Mouse (Mus musculus) intestine, embryonic 15.5 days (tissue): ENCODE measurements around the gene Zfp775. TPM values are rescaled to one million over a fixed set of nuclear protein-coding genes. Genes with fewer than 3 reads are reported as not detected.

Experiments
- ATAC-seq: fragments of 200-750 bp; cut with Nextera tagmentation; 2 replicates; pipeline ENCODE4 v1.8.0; 2017; ENCODE audit warnings: moderate TSS enrichment, moderate library complexity
- H3K27ac ChIP-seq: fragments of 300-500 bp; sonication (generic); 2 replicates; pipeline ENCODE4 v1.5.1; 2015; ENCODE audit warnings: mild to moderate bottlenecking, inconsistent platforms
- H3K27me3 ChIP-seq: fragments of 300-500 bp; sonication (generic); replicated peaks from 2 replicates; pipeline ENCODE4 v1.6.1; 2015; ENCODE audit warnings: inconsistent platforms
- H3K36me3 ChIP-seq: fragments of 300-500 bp; sonication (generic); 2 replicates; pipeline ENCODE4 v1.6.1; 2015; ENCODE audit warnings: inconsistent platforms
- H3K4me1 ChIP-seq: fragments of 300-500 bp; sonication (generic); replicated peaks from 2 replicates; pipeline ENCODE4 v1.6.1; 2015; ENCODE audit warnings: inconsistent platforms
- H3K4me2 ChIP-seq: fragments of 300-500 bp; sonication (generic); replicated peaks from 2 replicates; pipeline ENCODE4 v1.6.1; 2015; ENCODE audit warnings: mild to moderate bottlenecking, inconsistent platforms
- H3K4me3 ChIP-seq: fragments of 300-500 bp; sonication (generic); replicated peaks from 2 replicates; pipeline ENCODE4 v1.5.1; 2015; ENCODE audit warnings: inconsistent platforms
- H3K9ac ChIP-seq: fragments of 300-500 bp; sonication (generic); 2 replicates; pipeline ENCODE4 v1.6.1; 2015; ENCODE audit warnings: inconsistent platforms
- H3K9me3 ChIP-seq: fragments of 300-500 bp; sonication (generic); 2 replicates; pipeline ENCODE4 v1.6.1; 2016; ENCODE audit warnings: inconsistent platforms
- WGBS: fragments of 180-500 bp; shearing (Covaris S2); methylation state at CpG from one replicate; pipeline ENCODE4 v1.1.7; 2015; 5-methylcytosine and 5-hydroxymethylcytosine counted together
- polyA plus RNA-seq: library from polyadenylated mRNA; unstranded; fragments of >200 nt; fragmentation: Nextera tagmentation; extraction: Ambion mirVana; gene quantifications from 2 replicates; pipeline ENCODE4 v1.2.1, GENCODE M21; 2015

Gene Zfp775
- polyA plus RNA-seq, 1 experiment from 2014 or later: 5.1 TPM

DNA sequence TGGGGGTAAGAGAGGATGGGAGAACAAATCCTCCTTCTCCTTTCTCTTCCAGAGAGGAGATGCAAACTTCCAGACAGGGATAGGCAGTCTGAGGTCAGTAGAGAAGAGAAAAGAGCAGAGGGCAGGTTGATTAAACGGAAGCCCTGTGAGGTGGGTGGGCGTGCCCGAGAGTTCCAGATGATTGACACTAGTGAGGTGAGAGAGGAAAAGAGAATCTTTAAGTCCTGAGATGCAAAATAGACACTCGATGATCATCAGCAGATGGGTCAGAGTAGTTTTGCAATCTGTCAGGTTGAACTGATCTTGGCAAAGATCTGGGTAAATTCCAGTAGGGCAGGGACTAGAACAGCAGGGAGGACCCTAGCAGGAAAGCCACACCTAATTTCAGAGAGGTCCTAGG, 62.9 kb downstream of the Zfp775 start:
- Histone ChIP-seq H3K4me1 (peaks cover 4% of the 10 kb centered on the region; the same call in 1 of the 2 replicates), H3K4me3 (no peak overlapping the region), H3K36me3 (no peaks in the 10 kb centered on the region), H3K27ac (no peak overlapping the region), H3K9ac (no peak overlapping the region), H3K4me2 (no peak overlapping the region), H3K27me3 (no peaks in the 10 kb centered on the region), H3K9me3 (no peaks in the 10 kb centered on the region)
- ATAC-seq: no peak
- whole genome bisulfite sequencing: 67% methylated on average over 4 of the region's 4 CpGs

DNA sequence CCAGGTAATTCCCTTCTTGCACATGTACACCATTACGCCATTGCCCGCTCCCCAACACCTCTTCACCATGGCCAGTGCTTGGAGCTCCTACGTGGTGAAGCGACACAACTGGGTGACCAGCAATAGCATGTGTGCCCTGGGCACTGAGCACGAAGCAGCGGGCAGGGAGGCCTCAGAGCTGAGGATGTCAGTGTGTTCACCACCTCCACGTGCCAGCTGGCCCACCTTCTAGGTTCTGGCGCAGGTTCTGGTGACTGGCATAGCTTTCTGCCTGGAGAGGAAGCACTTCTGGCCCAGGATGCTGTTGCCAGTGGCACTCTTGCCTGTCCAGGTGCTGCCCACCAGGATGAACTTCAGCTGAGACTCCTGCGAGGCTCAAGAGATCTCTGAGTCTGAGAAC, 63.6 kb downstream of the Zfp775 start:
- Histone ChIP-seq H3K27ac (0 out of 2 replicates have a peak overlapping the region, but pooled peaks have one; percentile 36), H3K36me3 (no peaks in the 10 kb centered on the region)

DNA sequence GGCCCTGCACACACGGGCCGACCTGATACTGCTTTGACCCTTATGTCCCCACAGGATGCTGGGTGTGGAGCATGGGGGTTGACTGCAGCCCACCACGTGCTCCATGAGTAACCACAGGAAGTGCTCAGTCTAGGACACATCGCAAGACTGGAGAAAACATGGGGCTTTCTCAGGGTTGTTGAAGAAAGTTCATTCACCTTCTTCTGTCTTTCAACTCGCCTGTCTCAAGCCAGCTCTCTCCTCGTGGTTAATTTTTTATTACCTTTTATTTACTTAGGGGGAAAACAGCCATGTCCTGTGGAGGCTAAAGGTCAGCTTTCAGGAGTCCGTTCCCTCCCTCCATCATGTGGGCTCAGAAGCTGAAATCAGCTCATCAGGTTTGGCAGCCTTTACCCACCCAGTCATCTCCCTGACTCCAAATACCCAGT, 64.3 kb downstream of the Zfp775 start:
- Histone ChIP-seq H3K27ac (no peak overlapping the region), H3K9me3 (no peaks in the 10 kb centered on the region), H3K4me3 (no peak overlapping the region), H3K9ac (no peak overlapping the region), H3K36me3 (no peaks in the 10 kb centered on the region), H3K27me3 (no peaks in the 10 kb centered on the region), H3K4me2 (peak overlapping the region; percentile 20; the same call in 1 of the 2 replicates), H3K4me1 (peaks cover 4% of the 10 kb centered on the region; the same call in 1 of the 2 replicates)
- ATAC-seq: peak; percentile 89
- 11% methylated on average over 7 of the region's 7 CpGs for WGBS

More for the DNA sequence above, 63.6 kb downstream of the Zfp775 start:
- Histone ChIP-seq H3K9me3 (no peaks in the 10 kb centered on the region), H3K4me2 (no peak overlapping the region), H3K27me3 (no peaks in the 10 kb centered on the region), H3K4me3 (no peak overlapping the region), H3K9ac (no peak overlapping the region), H3K4me1 (peaks cover 4% of the 10 kb centered on the region; the same call in 1 of the 2 replicates)
- WGBS: 94% methylated on average over 9 of the region's 9 CpGs
- ATAC-seq: 0 out of 2 replicates have a peak, but pooled peaks have one; percentile 7

DNA sequence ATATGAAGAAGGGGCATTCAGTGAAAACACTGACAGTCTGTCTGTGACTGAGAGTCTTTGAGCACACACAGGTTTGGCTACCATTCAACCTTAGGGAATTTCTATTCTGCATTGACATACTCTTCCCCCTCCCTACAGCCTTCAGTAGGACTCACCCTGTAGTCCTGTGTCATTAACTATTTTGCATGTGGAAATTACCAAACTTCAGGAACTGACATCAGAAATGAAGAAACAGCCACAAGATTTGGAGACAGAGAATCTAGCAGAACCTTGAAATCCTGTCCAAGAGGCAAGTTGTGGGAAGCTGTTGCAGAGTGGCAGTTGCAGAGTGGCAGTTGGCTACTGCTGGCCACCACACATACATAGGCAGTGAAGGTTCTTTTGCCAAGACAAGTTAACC, 66.2 kb downstream of the Zfp775 start:
- Histone ChIP-seq H3K4me3 (no peak overlapping the region), H3K4me1 (peaks cover 4% of the 10 kb centered on the region; the same call in 1 of the 2 replicates), H3K4me2 (no peak overlapping the region), H3K27me3 (no peaks in the 10 kb centered on the region), H3K36me3 (no peaks in the 10 kb centered on the region), H3K9ac (no peak overlapping the region), H3K27ac (no peak overlapping the region), H3K9me3 (no peaks in the 10 kb centered on the region)
- no peak for ATAC-seq

DNA sequence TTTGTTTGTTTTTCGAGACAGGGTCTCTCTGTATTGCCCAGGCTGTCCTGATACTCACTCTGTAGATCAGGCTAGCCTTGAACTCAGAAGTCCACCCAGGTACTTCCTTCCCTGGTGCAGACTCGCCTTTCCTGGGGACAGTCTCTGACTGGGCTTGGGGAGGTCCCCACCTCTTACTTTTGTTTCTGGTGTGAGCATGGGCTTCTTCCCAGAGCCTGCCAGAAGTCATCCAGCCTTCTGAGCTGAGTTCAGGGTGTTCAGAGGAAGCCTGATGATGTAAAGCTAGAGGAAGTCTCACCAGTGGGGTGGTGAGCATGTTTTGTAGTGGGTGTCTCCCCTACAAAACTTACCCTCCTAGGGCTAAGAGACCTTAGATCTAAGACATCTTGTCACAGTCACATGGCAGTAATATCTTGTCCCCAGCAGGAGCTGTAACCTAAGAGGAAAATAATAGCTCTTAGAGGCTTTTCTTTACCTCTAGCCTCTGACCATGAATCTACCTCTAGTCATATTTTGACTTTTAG, 67.6 kb downstream of the Zfp775 start:
- H3K36me3 ChIP-seq: no peaks in the 10 kb centered on the region
- H3K27me3 ChIP-seq: no peaks in the 10 kb centered on the region
- no peaks in the 10 kb centered on the region for H3K9me3 ChIP-seq
- H3K27ac ChIP-seq: no peak overlapping the region
- no peak overlapping the region for H3K4me2 ChIP-seq
- WGBS: 65% methylated on average over 2 of the region's 2 CpGs
- H3K4me3 ChIP-seq: no peak overlapping the region
- peaks cover 4% of the 10 kb centered on the region; the same call in 1 of the 2 replicates for H3K4me1 ChIP-seq
- no peak for ATAC-seq
- no peak overlapping the region for H3K9ac ChIP-seq

Other genes starting within 250 kb of the Zfp775 start
- gene Krba1, start 206.5 kb upstream of the Zfp775 start, polyA plus RNA-seq: 14.2 and 17.5 TPM in 2 replicates
- 17.2 and 18.4 TPM in 2 replicates for gene Zfp467, start 156.2 kb upstream of the Zfp775 start, polyA plus RNA-seq
- gene Sspo, start 153.8 kb upstream of the Zfp775 start, polyA plus RNA-seq: 0.54 and 1.1 TPM in 2 replicates
- 23.3 and 25.0 TPM in 2 replicates for gene Atp6v0e2, start 64.4 kb upstream of the Zfp775 start, polyA plus RNA-seq
- gene Lrrc61, start 47.3 kb upstream of the Zfp775 start, polyA plus RNA-seq: 8.1 and 9.5 TPM in 2 replicates
- 87.2 and 87.9 TPM in 2 replicates for gene Rarres2, start 29.3 kb upstream of the Zfp775 start, polyA plus RNA-seq
- not detected in 2 replicates for gene Gm45021, start 12.5 kb upstream of the Zfp775 start, polyA plus RNA-seq
- gene Repin1, start 8.2 kb upstream of the Zfp775 start, polyA plus RNA-seq: 23.6 and 24.9 TPM in 2 replicates
- gene Gm44965, start 8.1 kb upstream of the Zfp775 start, polyA plus RNA-seq: not detected in 2 replicates
- 0.89 and 1.2 TPM in 2 replicates for gene AI854703, start 24.7 kb downstream of the Zfp775 start, polyA plus RNA-seq
- 1.7 and 2.3 TPM in 2 replicates for gene Gimap8, start 45.2 kb downstream of the Zfp775 start, polyA plus RNA-seq
- 16.9 and 18.0 TPM in 2 replicates for gene Gimap9, start 74.1 kb downstream of the Zfp775 start, polyA plus RNA-seq
- gene Gimap4, start 82.5 kb downstream of the Zfp775 start, polyA plus RNA-seq: 20.7 and 22.8 TPM in 2 replicates
- 20.4 and 21.1 TPM in 2 replicates for gene Gimap6, start 106.2 kb downstream of the Zfp775 start, polyA plus RNA-seq
- 5.6 and 5.7 TPM in 2 replicates for gene Gm28053, start 116.5 kb downstream of the Zfp775 start, polyA plus RNA-seq
- gene Gimap7, start 116.6 kb downstream of the Zfp775 start, polyA plus RNA-seq: 0.18 and 0.30 TPM in 2 replicates
- 31.0 and 34.9 TPM in 2 replicates for gene Gimap1, start 137.0 kb downstream of the Zfp775 start, polyA plus RNA-seq
- 10.5 and 10.9 TPM in 2 replicates for gene Gimap5, start 144.1 kb downstream of the Zfp775 start, polyA plus RNA-seq
- 0.15 and 0.20 TPM in 2 replicates for gene Gimap3, start 168.8 kb downstream of the Zfp775 start, polyA plus RNA-seq
- gene Tmem176a, start 238.9 kb downstream of the Zfp775 start, polyA plus RNA-seq: 140 and 159 TPM in 2 replicates
- gene Tmem176b, start 239.4 kb downstream of the Zfp775 start, polyA plus RNA-seq: 341 and 366 TPM in 2 replicates